Mouse (Mus musculus) small intestine, adult 2 months (tissue): ENCODE measurements around the gene Nr6a1.

Experiments
- CTCF ChIP-seq: fragments of 200-500 bp; IDR thresholded peaks from 2 replicates; pipeline ENCODE4 v1.5.1; 2012; ENCODE audit warnings: low read depth, mild to moderate bottlenecking, control low read depth, inconsistent platforms, low read length, moderate library complexity, mixed read lengths; ENCODE audit not compliant: insufficient replicate concordance, insufficient read length; ENCODE audit errors: extremely low read depth
- POLR2A ChIP-seq: fragments of 200-500 bp; IDR thresholded peaks from 2 replicates; pipeline ENCODE4 v1.6.1; 2012; ENCODE audit warnings: low read depth, mild to moderate bottlenecking, control low read depth, inconsistent platforms, low read length, moderate library complexity

GRCm38 (mm10) chr2:38908604-38909003 lies 18.9 kb downstream of the Nr6a1 start:
- TF ChIP-seq CTCF (no peak), POLR2A (no peak)
